Mouse (Mus musculus) gastrocnemius, postnatal 14 days (tissue): ENCODE results near the gene Mlkl. TPM values are rescaled to one million over a fixed set of nuclear protein-coding genes. Genes with fewer than 3 reads are reported as not detected.
"Not testable (repeated sequence)": the region's sequence is repeated elsewhere in the genome, so short reads cannot be mapped to it uniquely, and the experiment has no call there.

Experiments
- DNase-seq: peaks from one replicate; pipeline ENCODE4 v3.0.0; 2021; ENCODE audit warnings: mixed read lengths
- intact Hi-C: fragments of 180-260 bp; cut with DNase I; formaldehyde crosslinking; loops from one replicate; pipeline ENCODE4 v1.15.1; 2025; ENCODE audit warnings: low total_unique reads
- total RNA-seq, 2 experiments: library from RNA; stranded (reverse); gene quantifications; 2 replicates each; pipeline ENCODE4 v1.2.3; 2021

Mlkl gene
- total RNA-seq, 2 experiments from 2014 or later = 1.1 to 1.5 TPM

- intact Hi-C loops = no loop called here
Measured at GRCm38 (mm10) chr8:111325222-111325790, 12.7 kb downstream of the Mlkl start.

GRCm38 (mm10) chr8:111314729-111315128 is 23.2 kb downstream of the Mlkl start:
- intact Hi-C loops = no loop called here
- no peak for DNase-seq

More at GRCm38 (mm10) chr8:111325222-111325790, 12.7 kb downstream of the Mlkl start:
- DNase-seq = no peak

DNA sequence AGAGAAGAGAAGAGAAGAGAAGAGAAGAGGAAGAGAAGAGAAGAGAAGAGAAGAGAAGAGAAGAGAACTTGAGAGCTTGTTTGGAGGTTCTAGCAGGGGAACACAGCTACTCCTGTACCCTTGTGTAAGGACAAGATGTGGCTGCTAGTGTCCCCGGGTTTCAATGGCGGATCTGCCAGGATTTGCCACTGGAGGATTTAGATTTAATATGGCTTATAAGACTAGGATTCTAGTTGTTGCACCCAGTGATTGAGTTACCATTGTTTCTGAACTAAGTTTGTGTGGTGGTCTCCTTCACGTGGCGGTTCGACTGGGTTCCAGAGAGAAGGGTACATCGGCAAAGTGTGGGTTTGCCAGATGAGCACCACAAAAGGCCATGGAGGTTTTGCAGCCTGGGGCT is 24.0 kb downstream of the Mlkl start:
- DNase-seq, intact Hi-C loops: not testable (repeated sequence)

- no peak for DNase-seq
- intact Hi-C loops = no loop called here
Measured at GRCm38 (mm10) chr8:111312758-111313162, 25.2 kb downstream of the Mlkl start.

GRCm38 (mm10) chr8:111310006-111310405 is 28.0 kb downstream of the Mlkl start:
- DNase-seq, intact Hi-C loops: not testable (repeated sequence)

GRCm38 (mm10) chr8:111305031-111305730 is 32.8 kb downstream of the Mlkl start:
- intact Hi-C loops = no loop called here
- DNase-seq = peak; percentile 9

- intact Hi-C loops = no loop called here
- no peak for DNase-seq
Measured at GRCm38 (mm10) chr8:111304359-111304758, 33.6 kb downstream of the Mlkl start.

GRCm38 (mm10) chr8:111303076-111303803 is 34.7 kb downstream of the Mlkl start:
- DNase-seq, intact Hi-C loops: not testable (repeated sequence)

DNA sequence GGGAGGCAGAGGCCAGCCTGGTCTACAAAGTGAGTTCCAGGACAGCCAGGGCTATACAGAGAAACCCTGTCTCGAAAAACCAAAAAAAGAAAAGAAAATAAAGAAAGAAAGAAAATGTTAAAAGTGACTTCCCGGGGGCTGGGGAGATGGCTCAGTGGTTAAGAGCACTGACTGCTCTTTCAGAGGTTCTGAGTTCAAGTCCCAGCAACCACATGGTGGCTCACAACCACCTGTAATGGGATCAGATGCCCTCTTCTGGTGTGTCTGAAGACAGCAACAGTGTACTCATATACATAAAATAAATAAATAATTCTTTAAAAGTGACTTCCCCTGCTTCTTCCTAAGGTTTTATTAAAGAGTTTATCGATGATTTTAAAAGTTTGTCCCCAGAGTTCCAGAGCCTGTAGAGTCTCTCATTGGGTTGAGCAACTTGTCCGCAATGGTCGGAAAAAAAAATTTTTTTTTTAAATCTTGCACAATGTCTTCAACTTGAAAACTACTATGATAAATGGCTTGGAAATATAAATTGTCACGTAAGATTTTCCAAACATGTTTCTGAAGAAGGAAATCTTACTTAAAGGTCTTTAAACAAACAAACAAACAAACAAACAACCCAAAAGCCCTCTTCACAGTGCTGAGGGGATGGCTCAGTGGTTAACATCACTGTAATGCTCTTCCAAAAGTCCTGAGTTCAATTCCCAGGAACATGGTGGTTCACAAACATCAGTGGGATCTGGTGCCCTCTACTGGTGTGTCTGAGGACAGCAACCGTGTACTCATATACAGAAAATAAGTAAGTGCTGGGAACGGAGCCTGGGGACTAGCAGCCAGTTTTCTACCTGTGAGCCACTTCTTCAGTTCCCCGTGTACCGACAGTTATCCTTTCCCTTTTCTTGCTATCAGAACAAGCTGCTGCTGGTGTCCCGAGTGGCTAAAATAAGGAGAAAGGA is 37.1 kb downstream of the Mlkl start:
- DNase-seq = no peak
- intact Hi-C loops = no loop called here

- intact Hi-C loops = no loop called here
- DNase-seq = peak; percentile 96
Measured at GRCm38 (mm10) chr8:111299821-111300568, 38.0 kb downstream of the Mlkl start, which contains the start of gene Rfwd3. Gene Rfwd3 (minus strand): TSS chr8:111300222.

DNA sequence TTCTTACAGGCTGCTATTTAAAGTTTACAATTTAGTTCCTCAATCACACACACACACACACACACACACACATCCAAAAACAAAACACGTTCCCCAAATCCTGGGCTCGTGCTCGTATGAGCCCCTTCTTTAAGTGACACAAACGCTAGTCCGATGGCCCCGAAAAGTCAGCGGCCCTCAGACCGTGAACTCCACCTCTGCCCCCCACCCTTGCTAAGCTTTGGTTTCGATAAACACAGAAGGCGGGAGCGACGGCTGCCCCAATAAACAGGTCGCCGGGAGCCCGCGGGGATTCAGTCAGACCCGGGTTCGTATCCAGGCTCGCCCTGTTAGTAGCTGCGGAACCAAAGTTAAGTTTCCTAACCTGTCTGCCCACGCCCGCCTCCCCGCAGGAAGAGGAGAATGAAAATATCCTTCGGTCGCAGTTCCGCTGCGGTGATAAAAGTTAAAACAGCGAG is 38.6 kb downstream of the Mlkl start:
- DNase-seq = peak; percentile 47
- intact Hi-C loops = no loop called here

DNA sequence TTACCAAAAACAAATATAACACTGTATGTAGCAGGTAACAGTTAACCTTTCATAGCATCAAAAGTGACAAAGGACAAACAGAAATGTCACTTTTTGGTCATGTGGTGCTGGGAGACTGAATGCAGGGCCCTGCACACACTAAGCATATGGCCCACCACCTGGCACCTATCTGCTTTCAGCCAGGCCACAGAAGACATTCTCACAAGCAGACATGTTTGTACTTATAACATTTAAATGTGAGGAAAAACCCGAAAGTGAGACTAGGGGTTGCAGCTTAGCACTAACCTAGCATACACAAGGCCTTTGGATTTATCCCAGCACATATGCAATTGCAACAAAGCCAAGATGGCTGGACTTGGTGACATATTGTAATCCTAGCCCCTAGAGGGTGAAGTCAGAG is 40.0 kb downstream of the Mlkl start:
- intact Hi-C loops = no loop called here
- no peak for DNase-seq

GRCm38 (mm10) chr8:111291733-111292132 is 46.2 kb downstream of the Mlkl start:
- intact Hi-C loops = no loop called here
- DNase-seq = no peak

DNA sequence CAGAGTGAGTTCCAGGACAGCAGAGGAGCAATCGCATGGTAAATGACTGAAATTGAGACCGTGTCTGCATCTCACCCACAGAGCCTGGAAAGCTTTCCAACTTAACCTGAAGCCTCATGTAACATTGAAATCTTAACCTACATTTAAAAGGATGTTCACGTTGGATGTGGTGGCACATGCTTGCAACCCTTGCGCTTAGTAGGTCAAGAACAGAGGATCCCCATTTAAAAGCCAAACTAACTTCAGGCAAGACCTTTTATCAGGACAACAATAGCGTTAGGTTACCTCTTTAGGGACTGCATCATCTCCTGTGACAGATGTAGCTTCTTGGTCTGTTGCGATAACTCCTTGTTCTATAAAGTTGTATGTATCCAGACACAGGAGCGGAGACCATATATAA is 47.4 kb downstream of the Mlkl start:
- no peak for DNase-seq
- intact Hi-C loops = no loop called here

DNA sequence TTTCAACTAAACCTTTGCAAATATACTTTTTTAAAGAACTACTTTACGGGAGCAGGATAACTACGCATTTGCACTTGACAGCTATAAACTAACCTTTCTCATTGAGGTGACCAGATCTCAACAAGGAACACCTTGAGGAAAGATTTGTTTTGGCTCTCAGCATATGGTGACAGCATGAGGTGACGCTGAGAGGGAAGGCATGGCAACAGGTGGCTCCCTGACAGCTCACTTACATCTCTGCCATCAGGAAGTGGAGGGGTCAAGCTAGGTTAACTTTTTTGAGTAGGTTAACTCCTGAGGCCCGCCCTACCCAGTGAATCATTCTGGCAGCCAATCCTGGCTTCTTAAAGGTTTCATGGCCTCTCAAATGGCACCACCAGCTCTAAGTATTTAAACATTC is 52.4 kb downstream of the Mlkl start:
- intact Hi-C loops = loop anchor here (10.0 kb wide), 1 partner anchor 121 kb away; no protein-coding TSS in a partner anchor
- DNase-seq = no peak

DNA sequence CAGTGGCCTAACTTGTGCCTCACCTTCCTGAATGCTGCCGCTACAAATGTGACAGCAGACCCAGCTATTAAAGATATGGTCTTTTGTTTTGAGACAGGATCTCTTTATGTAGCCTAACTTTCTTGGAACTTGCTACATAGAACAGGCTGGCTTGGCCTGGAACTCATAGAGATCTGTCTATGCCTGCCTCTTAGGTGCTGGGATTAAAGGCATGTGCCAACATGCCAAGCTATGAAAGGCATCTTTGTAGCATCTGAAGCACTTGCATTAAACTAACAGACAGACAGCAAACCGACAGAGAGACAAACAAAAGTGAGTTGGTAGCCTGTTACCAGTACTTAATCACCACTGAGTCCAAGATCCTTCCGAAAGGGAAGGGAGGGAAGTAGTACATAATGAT is 55.9 kb downstream of the Mlkl start:
- intact Hi-C loops = loop anchor here (10.0 kb wide), 1 partner anchor 117 kb away; no protein-coding TSS in a partner anchor
- DNase-seq = no peak

- intact Hi-C loops = no loop called here
- no peak for DNase-seq
Measured at GRCm38 (mm10) chr8:111268277-111268676, 69.7 kb downstream of the Mlkl start.

GRCm38 (mm10) chr8:111266161-111266560 is 71.8 kb downstream of the Mlkl start:
- intact Hi-C loops, DNase-seq: not testable (repeated sequence)
